Mouse (Mus musculus): ENCODE results near the gene Extl1.
"Not testable (repeated sequence)": the region's sequence is repeated elsewhere in the genome, so short reads cannot be mapped to it uniquely, and the experiment has no call there.

Gene Extl1

GRCm38 (mm10) chr4:134383750-134384149, at the start of gene Extl1:
Gene Extl1, minus strand, starts transcription at chr4:134383850.
- DNase-seq = not testable (repeated sequence)

GRCm38 (mm10) chr4:134432686-134433360, 49.2 kb upstream of the Extl1 start:
- no peak for DNase-seq

GRCm38 (mm10) chr4:134430381-134431004, 46.8 kb upstream of the Extl1 start:
- peak; percentile 48 for DNase-seq

GRCm38 (mm10) chr4:134425088-134425487, 41.4 kb upstream of the Extl1 start:
- DNase-seq = no peak

GRCm38 (mm10) chr4:134423949-134424348, 40.3 kb upstream of the Extl1 start:
- no peak for DNase-seq

- no peak for DNase-seq
These were observed 38.3 kb upstream of the Extl1 start for GRCm38 (mm10) chr4:134421971-134422370.

GRCm38 (mm10) chr4:134417111-134417510, 33.5 kb upstream of the Extl1 start:
- no peak for DNase-seq

- DNase-seq = no peak
These were observed 33.0 kb upstream of the Extl1 start for GRCm38 (mm10) chr4:134416602-134417001.

GRCm38 (mm10) chr4:134416177-134416576, 32.5 kb upstream of the Extl1 start:
- no peak for DNase-seq

GRCm38 (mm10) chr4:134409286-134409685, 25.6 kb upstream of the Extl1 start:
- no peak for DNase-seq

- DNase-seq = no peak
These were observed 20.1 kb upstream of the Extl1 start for GRCm38 (mm10) chr4:134403721-134404120.

- peak; percentile 52 for DNase-seq
These were observed 19.1 kb upstream of the Extl1 start for GRCm38 (mm10) chr4:134402571-134403262.

- DNase-seq = no peak
These were observed 18.4 kb upstream of the Extl1 start for GRCm38 (mm10) chr4:134401856-134402570.

- DNase-seq = peak; percentile 74
These were observed 17.6 kb upstream of the Extl1 start for GRCm38 (mm10) chr4:134401181-134401661.

- DNase-seq = no peak
These were observed 16.6 kb upstream of the Extl1 start for GRCm38 (mm10) chr4:134400206-134400605.

GRCm38 (mm10) chr4:134397732-134398131, 14.1 kb upstream of the Extl1 start:
- DNase-seq = no peak

GRCm38 (mm10) chr4:134397121-134397520, 13.5 kb upstream of the Extl1 start:
- peak; percentile 89 for DNase-seq

- peak; percentile 96 for DNase-seq
These were observed 12.6 kb upstream of the Extl1 start, which contains the start of gene Pafah2 for GRCm38 (mm10) chr4:134395977-134396825. Gene Pafah2, plus strand, starts transcription at chr4:134396320.

GRCm38 (mm10) chr4:134395142-134395541, 11.5 kb upstream of the Extl1 start:
- no peak for DNase-seq

- no peak for DNase-seq
These were observed 9.4 kb upstream of the Extl1 start for GRCm38 (mm10) chr4:134393026-134393425.

GRCm38 (mm10) chr4:134392595-134392994, 8.9 kb upstream of the Extl1 start:
- DNase-seq = no peak

GRCm38 (mm10) chr4:134391636-134392035, 8.0 kb upstream of the Extl1 start:
- DNase-seq = no peak
